Mouse (Mus musculus) megakaryocyte-erythroid progenitor cell, adult 5-6 weeks (primary cell): ENCODE results near the gene Ctns. TPM values are rescaled to one million over a fixed set of nuclear protein-coding genes. Genes with fewer than 3 reads are reported as not detected.

ENCODE experiments used
- ATAC-seq: replicated peaks from 2 replicates; pipeline ENCODE4 v1.8.0; 2016; ENCODE audit warnings: mild to moderate bottlenecking, inconsistent platforms; ENCODE audit not compliant: severe bottlenecking, poor library complexity, low FRiP score, low TSS enrichment
- total RNA-seq, 2 experiments: library from RNA; stranded (forward) in 1 of 2; stranded (reverse) in 1 of 2; fragments of 200-1000, 215-1000 nt in 1 of 2; fragments of >200 nt in 1 of 2; fragmentation: Nextera tagmentation in 1 of 2; gene quantifications; 2 replicates each; pipeline ENCODE4 v1.2.3; 2014 to 2017

The Ctns gene
- total RNA-seq (2014; fragmentation: Nextera tagmentation) (12.0 and 13.2 TPM in 2 replicates), total RNA-seq (2017) (4.0 and 9.5 TPM in 2 replicates)

DNA sequence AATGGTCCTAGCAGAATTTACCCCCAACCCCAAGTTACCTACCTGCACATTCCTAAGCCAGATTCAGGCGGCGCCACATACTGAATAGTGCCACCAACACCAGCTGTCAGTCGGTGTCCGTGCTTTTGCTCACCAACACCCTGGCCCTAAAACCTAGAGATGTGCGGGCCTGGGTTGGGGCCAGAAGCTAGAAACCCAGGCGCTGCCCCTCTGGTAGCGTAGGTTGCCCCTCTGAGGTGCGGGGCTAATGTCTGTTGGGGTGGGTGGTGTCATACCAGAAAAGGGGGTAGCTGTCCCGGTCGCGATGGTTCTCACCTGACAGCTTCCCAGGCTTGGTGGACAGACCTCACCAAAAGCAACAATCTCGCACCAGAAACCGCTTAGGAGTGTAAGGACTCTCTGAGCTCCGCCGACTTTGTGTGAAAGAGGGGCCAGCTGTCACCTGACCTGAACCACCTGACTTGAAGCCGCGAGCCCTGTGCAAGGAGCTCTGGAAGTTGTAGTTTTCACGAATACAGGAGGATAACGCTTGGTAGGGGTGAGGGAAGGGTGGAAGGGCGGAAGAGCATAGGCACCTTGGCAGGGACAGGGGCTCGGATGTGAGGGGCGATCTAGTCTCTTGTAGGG is at the start of gene Ctns:
Ctns (minus strand) TSS at position 440 of the 627 bp plus-strand sequence.
- peak; percentile 87 for ATAC-seq

DNA sequence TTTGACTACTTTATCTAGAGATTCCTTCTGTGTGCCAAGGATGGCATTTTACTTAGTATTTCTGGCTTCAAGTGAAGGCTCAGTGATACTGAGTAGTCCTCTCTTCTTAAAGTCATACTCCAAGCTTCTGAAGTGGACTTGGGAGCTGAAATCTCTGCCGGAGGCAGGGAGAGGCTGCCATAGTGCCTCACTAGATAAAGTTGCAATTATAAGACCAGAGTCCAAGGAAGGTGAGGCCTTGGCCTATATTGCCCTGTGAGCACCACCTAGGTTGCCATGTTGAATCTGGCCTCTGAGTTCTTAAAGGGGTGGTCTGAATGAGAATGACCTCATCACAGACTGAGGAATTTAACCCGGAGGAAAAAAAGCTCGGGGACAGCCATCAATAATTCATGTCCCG is 43.9 kb upstream of the Ctns start:
- ATAC-seq: no peak

DNA sequence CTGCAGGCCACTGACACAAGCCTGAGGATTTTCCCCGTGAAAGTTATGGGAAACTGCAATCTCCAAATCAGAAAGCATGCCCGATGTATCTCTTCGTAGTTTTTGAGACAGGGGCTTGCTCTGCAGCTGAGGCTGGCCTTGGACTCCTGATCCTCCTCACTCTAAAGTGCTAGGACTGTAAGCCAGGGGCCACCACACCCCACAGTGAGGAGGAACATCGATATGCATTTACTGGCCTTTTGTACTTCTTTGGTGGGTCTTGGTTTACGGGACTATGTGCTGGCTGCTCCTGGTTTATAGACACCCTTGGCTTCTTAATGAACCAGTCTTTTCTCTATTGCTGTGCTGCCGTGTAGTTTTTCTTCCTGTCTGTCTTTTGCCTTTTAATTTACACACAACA is 43.4 kb upstream of the Ctns start:
- no peak for ATAC-seq

DNA sequence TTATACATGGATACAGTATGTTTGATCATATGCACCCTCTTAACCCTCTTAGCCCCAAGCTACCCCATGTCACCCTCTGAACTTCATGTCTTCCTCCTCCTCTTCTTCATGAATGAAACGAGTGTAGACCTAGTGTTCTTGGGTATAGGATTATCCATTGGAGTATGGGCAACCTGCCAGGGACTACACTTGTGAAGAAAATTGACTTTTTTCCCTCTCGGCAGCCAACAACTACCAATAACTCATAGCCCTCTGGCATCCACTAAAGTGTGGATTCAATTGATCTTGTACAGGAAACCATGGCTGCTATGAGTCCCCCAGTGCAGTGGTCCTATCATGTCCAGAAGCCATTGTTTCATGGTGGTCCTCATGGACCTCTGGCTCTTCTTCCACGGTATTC is 37.9 kb upstream of the Ctns start:
- no peak for ATAC-seq

DNA sequence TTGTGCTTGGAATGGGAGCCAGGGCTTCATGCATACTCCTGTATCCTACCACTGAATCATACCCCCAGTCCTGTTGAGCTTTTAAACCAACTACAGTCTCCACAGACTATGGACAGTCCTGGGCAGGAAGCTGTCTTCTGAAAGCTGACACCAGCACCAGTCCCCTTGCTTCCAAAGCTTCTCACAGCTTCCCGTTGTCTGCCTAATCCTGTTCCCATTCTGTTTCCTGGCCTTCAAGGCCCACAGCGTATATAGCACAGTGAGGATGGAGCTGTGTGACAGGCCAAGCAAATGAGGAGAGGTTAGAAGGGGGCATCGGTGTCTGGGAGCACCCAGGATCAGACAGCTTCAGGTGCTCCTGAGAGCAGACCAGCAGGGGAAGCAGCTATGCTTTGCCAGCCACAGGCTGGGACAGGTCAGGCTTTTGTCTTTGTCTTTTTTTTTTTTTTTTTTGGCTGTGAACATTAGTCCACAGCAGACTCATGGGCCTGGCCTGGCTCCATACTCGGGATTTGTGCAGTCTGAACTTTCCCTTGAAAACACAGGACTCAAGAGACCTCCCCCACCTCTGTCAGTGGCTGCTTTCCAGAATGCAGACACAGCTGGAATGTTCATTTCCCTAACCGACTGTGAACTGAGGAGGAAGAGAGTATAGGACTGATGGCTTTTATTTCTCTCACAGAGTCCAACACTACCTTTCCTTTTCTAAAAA is 37.3 kb upstream of the Ctns start:
- no peak for ATAC-seq

DNA sequence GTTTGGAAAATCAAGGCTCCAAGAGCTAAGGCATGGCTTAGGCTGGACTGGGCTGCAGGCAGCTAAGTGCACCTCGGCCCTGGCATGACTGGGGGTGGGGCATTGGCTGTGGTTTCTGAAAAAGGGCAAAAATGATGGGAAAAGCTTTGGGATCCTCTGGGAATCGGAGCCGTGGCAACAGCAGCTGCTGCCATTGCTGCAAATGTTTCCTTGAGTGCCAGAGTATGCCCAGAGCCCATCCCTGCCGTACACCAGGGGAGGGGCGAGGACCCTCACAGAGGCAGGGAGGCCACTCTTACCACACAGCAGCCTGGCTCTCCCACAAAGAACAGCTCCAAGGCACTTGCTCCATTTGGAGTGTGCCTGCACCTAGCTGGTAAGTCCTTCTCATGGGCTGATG is 35.1 kb upstream of the Ctns start, which contains the start of gene Trpv1:
Trpv1 (plus strand) TSS at position 301 of the 400 bp plus-strand sequence.
- ATAC-seq: no peak

DNA sequence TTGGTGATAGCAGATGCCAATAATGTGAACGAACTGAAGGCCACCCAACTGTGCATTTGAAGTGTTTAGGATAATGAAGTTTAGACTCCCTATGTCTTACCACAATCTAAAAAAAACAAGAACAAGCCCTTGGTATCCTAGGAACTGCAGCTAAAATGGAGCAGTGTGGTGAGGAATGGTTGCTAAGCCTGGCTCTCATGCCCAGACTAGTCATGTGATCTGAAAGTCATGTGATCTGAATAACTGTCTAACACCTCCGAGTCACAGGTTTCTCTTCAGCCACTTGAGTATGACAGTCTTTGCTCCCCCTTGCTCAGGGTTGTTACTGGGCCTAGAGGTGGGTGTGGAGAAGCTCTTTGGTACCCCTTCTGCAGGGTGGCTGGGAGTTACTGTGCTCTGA is 33.7 kb upstream of the Ctns start:
- ATAC-seq: no peak

DNA sequence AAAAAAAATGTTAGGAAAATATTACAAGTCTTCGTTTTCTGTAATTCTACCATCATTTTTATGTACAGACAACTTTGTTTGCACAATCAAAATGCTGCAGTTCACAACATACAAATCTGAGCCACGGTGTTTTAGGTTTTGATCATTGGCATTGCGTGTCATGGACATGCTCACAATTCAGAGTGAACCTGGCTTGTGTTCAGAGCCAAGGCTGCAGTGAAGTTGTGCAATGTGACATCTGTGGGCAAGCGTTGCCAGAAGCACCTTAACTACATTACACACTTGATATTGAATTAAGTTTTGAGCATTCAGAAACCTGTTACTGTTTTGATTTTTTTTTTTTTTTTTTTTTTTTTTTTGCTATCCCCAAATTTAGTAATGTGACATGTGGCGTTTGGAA is 31.2 kb upstream of the Ctns start:
- no peak for ATAC-seq

DNA sequence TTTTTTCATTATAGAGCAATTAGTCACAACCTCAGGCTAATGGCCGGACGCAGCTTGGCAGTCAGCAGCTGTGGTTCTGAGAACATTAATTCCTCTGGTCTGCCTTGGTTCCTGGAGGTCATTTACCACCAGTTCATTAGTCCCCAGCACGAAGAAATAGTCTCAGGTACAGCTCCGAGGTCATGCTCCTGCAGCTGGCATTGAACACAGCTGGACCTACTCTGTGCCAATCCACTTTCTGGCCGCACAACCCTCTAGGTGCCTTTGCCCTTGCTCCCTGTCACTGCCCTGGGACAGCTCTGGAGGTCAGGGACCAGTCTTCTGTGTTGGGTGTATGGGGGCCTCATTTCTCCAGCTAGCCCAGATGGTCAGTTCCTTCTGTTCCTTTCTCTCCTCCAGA is 30.0 kb upstream of the Ctns start:
- no peak for ATAC-seq

DNA sequence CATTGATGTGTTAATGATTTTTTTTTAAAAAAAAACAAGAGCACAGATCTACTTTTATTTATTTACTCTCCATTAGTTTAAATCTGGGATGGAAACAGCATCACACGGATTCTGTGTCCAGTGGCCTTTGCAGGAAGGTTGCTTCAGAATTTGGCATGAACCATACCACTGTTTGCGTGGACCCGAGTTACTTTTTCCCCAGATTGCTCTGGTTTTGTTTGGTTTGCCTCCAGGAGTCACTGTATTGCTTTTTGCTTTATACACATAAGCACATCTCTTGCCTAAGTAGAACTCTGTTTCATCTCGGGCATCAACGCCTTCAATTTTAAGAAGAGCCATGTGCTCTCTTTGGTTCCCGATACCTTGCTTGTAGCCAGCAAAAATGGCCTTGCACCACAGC is 27.0 kb upstream of the Ctns start:
- no peak for ATAC-seq

DNA sequence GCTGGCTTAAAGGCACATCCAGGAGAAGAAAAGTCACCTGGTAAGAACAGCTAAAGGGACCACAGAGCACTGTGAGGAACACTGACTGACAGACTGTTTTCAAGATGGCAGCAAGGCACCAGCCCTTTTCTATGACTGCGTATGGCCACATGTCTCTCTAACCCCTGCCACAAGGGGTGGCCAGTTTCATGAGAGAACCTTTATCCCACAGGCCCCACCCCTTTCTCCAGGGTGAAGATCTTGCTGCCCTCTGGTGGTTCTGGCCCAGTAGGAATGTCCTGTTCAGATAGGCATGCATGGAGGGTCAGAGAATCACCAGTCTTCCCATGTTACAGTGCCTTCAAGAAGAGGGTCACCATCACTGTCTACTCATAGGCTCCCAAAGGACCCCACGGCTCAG is 25.1 kb upstream of the Ctns start:
- peak; percentile 69 for ATAC-seq

DNA sequence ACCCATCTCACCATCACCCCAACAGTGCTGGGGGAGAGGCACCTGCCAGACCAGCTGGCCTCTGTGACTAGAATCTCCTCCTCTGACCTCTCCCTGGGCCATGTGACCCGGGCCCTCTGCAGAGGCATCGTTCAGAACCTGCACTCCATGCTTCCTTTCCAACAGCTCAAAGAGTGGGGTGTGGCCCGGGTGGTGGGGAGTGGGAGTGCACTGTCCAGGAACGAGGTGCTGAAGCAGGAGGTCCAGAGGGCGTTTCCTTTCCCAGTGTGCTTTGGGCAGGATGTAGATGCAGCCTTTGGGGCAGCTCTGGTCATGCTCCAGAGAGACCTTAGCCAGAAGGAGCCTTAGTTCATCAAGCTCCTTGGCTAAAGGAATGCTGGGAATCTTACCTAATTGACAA is 24.0 kb upstream of the Ctns start:
- peak; percentile 34; the same call in 1 of the 2 replicates for ATAC-seq

DNA sequence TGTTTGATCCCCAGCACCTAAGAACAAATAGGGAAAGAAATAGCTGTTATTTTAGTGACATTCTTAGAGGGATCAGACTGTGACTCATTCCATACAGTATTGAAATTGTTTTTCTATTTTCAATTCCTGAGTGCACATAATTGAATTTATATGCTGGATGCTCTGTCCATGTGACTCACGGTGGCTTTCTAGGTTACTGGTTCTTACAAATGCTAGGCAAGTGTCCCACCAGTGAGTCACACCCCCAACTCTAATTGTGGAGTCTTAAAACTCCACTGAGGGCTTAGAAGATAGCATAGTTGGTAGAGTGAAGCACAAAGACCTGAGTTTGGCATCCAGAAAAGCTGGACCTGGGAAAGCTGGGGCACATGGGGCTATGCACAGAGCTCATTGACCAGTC is 21.8 kb upstream of the Ctns start:
- ATAC-seq: no peak

DNA sequence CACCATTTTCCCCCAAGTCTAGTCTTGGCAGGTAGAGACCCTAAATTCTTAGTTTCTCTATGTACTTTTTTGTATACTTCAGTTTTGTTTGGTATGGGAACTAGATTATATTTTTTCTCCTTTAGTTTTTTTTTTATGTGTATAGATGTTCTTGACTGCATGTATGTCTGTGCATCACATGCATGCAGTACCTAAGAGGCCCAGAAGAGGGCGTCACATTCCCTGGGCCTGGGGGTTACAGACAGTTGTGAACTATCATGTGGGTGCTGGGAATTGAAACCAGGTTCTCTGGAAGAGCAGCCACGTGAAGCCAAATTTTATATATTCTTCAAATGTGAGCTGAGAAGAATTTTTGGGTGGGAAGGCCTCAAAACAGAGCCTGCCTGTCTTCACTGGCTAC is 20.8 kb upstream of the Ctns start:
- no peak for ATAC-seq

DNA sequence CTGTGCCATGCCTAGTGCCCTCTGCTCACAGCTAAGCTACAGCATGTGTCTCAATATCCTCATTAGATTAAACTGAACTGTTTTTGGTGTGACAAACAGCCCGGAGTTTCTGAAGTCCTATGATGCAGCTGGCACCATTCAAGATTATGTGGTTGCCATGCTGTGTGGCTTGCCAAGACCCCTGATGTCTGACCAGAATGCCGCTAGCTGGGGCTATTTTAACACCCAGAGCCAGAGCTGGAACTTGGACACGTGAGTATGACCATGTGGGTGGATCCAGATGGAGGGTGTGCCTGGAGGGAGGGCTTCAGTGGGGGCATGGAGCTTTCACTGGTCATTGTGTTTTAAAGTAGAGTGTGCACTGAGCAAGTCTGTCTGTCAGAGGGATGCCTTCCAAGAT is 15.1 kb upstream of the Ctns start:
- no peak for ATAC-seq

DNA sequence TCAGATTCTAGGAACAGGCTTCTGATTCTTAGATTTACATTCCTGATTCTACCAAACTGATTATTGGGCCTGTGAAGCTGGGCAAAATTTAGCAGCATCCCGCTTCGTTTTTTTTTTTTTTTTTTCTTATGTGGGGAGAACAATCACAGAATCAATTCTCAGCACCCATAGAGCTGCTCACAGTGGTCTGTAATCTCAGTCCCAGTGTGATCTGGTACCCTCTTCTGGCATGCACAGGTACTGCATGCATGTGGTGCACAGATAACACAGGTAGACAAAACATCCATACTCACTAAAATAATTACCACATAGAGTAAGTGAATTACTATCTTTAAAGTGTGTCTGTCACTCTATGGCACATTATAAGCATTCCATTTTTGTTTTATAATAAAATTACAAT is 8.8 kb upstream of the Ctns start:
- ATAC-seq: 0 out of 2 replicates have a peak, but pooled peaks have one; percentile 47

DNA sequence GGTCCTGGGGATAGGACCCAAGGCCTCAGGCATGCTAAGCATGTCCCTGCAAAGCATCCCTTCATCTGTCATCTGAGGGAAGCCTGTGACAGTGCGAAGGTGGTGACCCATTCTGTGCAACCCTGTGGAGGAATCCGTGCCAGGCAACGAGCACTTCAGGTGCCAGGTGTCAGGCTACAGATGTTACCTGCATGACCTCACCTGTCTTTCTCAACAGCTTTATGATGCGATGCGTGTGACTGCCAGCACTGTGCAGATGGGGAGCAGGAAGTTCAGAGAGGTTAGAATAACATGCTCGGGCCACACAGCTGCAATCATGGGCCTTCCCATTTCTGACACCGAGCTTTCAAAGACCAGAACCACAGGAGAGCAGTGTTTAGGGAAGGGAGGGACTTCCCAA is 6.4 kb upstream of the Ctns start:
- ATAC-seq: no peak

DNA sequence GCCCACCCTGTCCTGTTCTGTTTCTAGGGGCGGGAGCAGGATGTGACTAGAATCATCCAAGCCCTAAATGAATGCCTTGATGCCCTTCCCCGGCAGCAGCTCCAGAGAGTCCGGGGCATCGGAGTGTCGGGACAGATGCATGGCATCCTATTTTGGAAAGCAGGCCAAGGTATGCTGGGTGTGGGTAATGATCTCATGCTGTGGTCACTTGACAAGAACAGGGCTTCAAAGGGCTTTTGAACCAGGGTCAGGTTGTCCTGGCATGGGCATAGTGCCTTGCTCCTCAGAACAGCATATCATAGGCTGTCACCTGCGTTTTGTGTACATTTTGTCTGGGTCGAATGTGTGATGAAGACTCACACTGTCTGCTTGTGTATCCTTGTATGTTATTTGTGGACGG is 5.1 kb upstream of the Ctns start:
- ATAC-seq: no peak

DNA sequence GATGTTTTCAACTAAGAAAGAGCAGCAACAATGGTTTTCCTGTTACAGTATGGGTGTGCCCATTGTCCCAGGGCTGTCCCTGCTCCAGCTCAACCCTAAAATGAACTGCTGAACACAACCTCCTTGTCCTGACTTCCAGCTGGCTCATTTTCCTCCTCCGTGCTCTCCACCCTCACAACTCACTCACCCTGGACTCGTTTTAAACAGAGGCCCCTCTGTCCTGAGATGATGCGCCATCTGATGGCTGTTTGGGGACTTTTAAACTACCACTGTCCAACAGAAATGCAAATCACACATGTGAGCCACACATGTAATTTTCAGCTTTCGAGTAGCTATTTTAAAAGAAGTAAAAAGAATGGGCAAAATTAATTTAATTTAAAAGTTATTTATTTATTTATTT is 2.8 kb upstream of the Ctns start:
- ATAC-seq: no peak

DNA sequence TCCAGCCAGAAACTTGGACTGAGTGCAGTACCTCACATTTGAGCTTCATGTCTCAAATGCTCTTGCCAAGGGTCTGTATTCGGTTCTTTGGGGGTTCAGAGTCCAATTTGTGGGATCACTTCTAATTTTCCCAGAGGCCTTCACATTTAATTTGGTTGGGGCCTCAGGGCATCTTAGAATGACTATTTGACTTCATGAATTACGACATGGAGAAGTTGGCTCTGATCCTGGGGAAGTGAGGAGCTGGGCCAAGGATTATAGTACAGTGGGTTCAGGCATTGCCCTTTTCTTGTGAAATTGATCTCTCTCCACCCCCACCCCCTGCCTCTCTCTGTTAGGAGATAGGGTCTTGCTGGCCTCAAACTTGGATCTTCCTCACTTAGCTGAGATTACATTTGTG is 2.2 kb upstream of the Ctns start:
- ATAC-seq: no peak

DNA sequence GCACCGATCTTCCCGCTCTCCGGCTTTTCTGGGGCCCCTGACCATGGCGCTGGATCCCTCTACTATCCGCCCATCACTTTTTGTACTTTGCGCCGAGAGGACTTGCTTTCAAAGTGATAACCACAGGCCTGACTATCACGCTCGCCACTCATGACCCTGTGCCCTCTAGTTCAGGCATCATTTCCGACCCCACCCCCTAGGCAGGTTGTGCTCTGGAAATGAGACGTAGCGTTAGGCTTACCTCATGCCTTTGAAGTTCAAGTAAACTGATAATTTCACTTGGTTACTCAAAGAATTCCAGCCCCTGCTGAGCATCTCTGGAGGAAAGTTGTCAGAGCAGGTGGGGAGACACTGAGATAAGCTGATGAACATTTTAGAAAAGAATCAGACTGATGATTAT is 1.0 kb upstream of the Ctns start:
- peak; percentile 31; the same call in 1 of the 2 replicates for ATAC-seq
